In genomic region chr6:121067426-121068086, GRCm38 (mm10) we compare ENCODE assay signal across 9 mouse cellular contexts.
DNase-seq lines count a peak whose midpoint lies in the region; ATAC-seq and TF ChIP-seq lines count a peak whose summit lies in the region.
"Had no signal": no experiment of that assay in that cellular context is flagged by ENCODE, and none has a peak within 500 bp of the region (broad histone marks: within the 10 kb centered on the region; RNA-seq: fewer than 3 reads in every experiment).

No protein-coding gene starts in this region.

- no peak overlapping the region for H3K4me2 ChIP-seq in stomach, postnatal 0 days (replicated peaks; ENCODE audit: low read depth)

- peaks cover 99% of the 10 kb centered on the region for H3K4me1 ChIP-seq in megakaryocyte, embryonic 14.5 days
- H3K4me1 ChIP-seq in stomach, postnatal 0 days (replicated peaks; ENCODE audit: control insufficient read depth, insufficient read depth), result peaks cover 15% of the 10 kb centered on the region

- H3K36me3 ChIP-seq in megakaryocyte, embryonic 14.5 days (replicated peaks; ENCODE audit: low read length), result peaks cover 35% of the 10 kb centered on the region
- H3K36me3 ChIP-seq in stomach, postnatal 0 days (ENCODE audit: control insufficient read depth, insufficient read depth, low read length), result no peaks in the 10 kb centered on the region

- DNase-seq in heart, adult 9 months (ENCODE audit: low spot score in 2 of 2), result peak; percentile 61 to 72
- peak; percentile 77 to 78 for DNase-seq in kidney, adult 8-10 months
- peak; percentile 40 for DNase-seq in stomach, postnatal 0 days (ENCODE audit: low spot score)
- no peak for DNase-seq in spleen, postnatal 14 days (ENCODE audit: low spot score in 2 of 2)
- DNase-seq: cerebellum, postnatal 10 days; midbrain, embryonic 14.5 days had no signal

- 49% methylated on average over 11 of the region's 11 CpGs for WGBS in stomach, postnatal 0 days

- peak overlapping the region; percentile 65 for H3K27ac ChIP-seq in stomach, postnatal 0 days (replicated peaks)

- H3K9ac ChIP-seq in stomach, postnatal 0 days (ENCODE audit: low read length), result no peak overlapping the region

- no peak for TF ChIP-seq EP300 in stomach, postnatal 0 days (optimal IDR thresholded peaks at IDR 0.05)

- no peak for TF ChIP-seq CTCF in stomach, postnatal 0 days (IDR thresholded peaks at IDR 0.05; ENCODE audit: low read depth)

- ATAC-seq in megakaryocyte, adult 5-6 weeks (ENCODE audit: poor library complexity, severe bottlenecking), result no peak
- ATAC-seq in stomach, postnatal 0 days (ENCODE audit: low FRiP score, low TSS enrichment), result no peak
- no peak for ATAC-seq in erythroblast, adult 5-6 weeks (replicated peaks; ENCODE audit: low FRiP score, poor library complexity, severe bottlenecking)

- H3K4me3 ChIP-seq in megakaryocyte, embryonic 14.5 days (replicated peaks), result peak overlapping the region; percentile 71
- H3K4me3 ChIP-seq in stomach, postnatal 0 days (ENCODE audit: low read depth, low read length), result no peak overlapping the region

- no peaks in the 10 kb centered on the region for H3K27me3 ChIP-seq in megakaryocyte, embryonic 14.5 days (replicated peaks)
- H3K27me3 ChIP-seq in stomach, postnatal 0 days (ENCODE audit: control insufficient read depth, insufficient read depth, low read length), result no peaks in the 10 kb centered on the region

- H3K9me3 ChIP-seq in megakaryocyte, embryonic 14.5 days, result no peaks in the 10 kb centered on the region
- H3K9me3 ChIP-seq in stomach, postnatal 0 days (ENCODE audit: control insufficient read depth, low read length), result no peaks in the 10 kb centered on the region

Comparison
In these comparisons a context has a peak if more than half of its experiments do, and no peak if none do; other contexts are left out.
1. DNase-seq: peak in heart, adult 9 months (2 of 2), kidney, adult 8-10 months (2 of 2) and stomach, postnatal 0 days (single experiment); none in spleen, postnatal 14 days (0 of 2).